ENCODE assay signal across 8 mouse cellular contexts in the genomic region with DNA sequence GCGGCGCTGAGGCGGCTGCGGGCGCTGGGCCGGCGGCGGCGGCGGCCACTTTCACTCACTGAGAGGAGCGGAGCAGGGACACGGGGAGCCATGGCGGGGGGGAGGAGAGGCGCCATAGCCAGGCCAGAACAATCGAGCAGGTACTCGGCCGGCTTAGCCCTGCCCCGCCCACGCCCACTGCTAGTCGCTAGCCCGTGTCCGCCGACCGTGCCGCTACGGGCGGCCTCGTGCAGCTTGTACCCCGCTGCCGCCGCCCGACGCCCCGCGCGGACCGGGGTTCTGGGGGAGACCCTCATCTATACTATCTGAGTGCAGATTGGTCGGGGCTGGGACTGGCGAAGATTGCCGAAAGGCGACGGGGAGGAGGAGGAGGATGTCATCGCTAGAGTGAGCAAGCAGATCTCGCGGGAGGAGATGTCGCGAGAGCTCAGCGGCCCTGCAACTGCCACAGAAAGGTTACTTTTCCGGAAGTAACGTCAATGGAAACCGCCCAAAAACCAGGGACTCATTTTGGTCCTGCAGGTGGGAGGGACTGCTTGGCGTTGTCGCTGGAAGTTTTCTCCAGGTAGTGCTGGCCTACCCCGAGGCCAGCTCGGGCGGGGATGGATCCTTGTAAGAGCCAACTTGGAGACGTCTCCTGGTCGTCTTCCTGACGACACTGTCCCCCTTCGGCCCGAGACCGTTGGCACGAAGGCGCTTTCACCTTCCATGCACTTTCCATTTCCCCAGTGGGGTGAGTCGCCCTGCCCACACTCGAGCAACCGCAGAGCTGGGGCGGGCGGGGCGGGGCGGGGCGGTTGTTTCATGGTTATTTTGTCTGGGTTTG. TPM values are rescaled to one million over a fixed set of nuclear protein-coding genes. Genes with fewer than 3 reads are reported as not detected.
A peak's percentile ranks its signal among the peaks of the same experiment; 100 is the strongest.
DNase-seq lines count a peak whose midpoint lies in the region; ATAC-seq lines count a peak whose summit lies in the region.

A gene (minus strand): TSS at position 117 of the 826 bp plus-strand sequence.

- H3K4me1 ChIP-seq in intestine, embryonic 14.5 days (replicated peaks; ENCODE audit: control insufficient read depth, insufficient read depth, low read length), result peaks cover 17% of the 10 kb centered on the region

- DNase-seq in adrenal gland, adult 18-20 months (ENCODE audit: low spot score in 2 of 2), result peak; percentile 97
- DNase-seq in embryo, embryonic 11 days, result peak; percentile 99
- peak; percentile 99 for DNase-seq in gastrocnemius, postnatal 25 days
- peak; percentile 99 for DNase-seq in intestine, embryonic 14.5 days (ENCODE audit: low spot score)
- peak; percentile 99 for DNase-seq in left cerebral cortex, postnatal 14 days (ENCODE audit: low spot score in 2 of 2)
- peak; percentile 99 for DNase-seq in mesoderm, embryonic 11.5 days (ENCODE audit: low read depth, low spot score)
- DNase-seq in right cerebral cortex, postnatal 36 days (ENCODE audit: low spot score in 2 of 2), result peak; percentile 98 to 99
- peak; percentile 99 for DNase-seq in yolk sac, embryonic 10.5 days (ENCODE audit: low spot score)

- H3K27ac ChIP-seq in intestine, embryonic 14.5 days (ENCODE audit: low read depth), result peak within 1 kb of the TSS; percentile 98

- under 1% methylated on average over 70 of the region's 72 CpGs for WGBS in intestine, embryonic 14.5 days

- H3K4me2 ChIP-seq in intestine, embryonic 14.5 days (ENCODE audit: low read length), result peak within 1 kb of the TSS; percentile 72

- H3K4me3 ChIP-seq in intestine, embryonic 14.5 days (ENCODE audit: low read depth, low read length), result peak within 1 kb of the TSS; percentile 96

- peak; percentile 95 for ATAC-seq in intestine, embryonic 14.5 days (replicated peaks; ENCODE audit: low FRiP score, low TSS enrichment, low read depth)

- peaks cover 2% of the 10 kb centered on the region; the same call in 1 of the 2 replicates for H3K36me3 ChIP-seq in intestine, embryonic 14.5 days (ENCODE audit: control insufficient read depth, insufficient read depth, low read length)

- H3K9ac ChIP-seq in intestine, embryonic 14.5 days (ENCODE audit: low read length), result peak within 1 kb of the TSS; percentile 99

- no peaks in the 10 kb centered on the region for H3K27me3 ChIP-seq in intestine, embryonic 14.5 days (replicated peaks; ENCODE audit: control insufficient read depth, insufficient read depth, low read length)

- H3K9me3 ChIP-seq in intestine, embryonic 14.5 days (ENCODE audit: control insufficient read depth, low read length), result no peaks in the 10 kb centered on the region

- intact Hi-C loops in left cerebral cortex, postnatal 14 days (cut with DNase I), result no loop called here

RNA-seq across cellular contexts. Expression of the gene that starts here (rescaled TPM):
- 10 to 100 TPM; 20.0 to 22.6 TPM for total RNA-seq in adrenal gland, adult 18-20 months (2021)
- 10 to 100 TPM in 1 of 2 experiments, 1 to 10 TPM in 1; 9.5 to 12.5 TPM for total RNA-seq in gastrocnemius, postnatal 25 days (2021)
- 7.0 and 8.3 TPM in 2 replicates for polyA plus RNA-seq in intestine, embryonic 14.5 days (2014; fragmentation: Nextera tagmentation; extraction: Ambion mirVana)
- total RNA-seq in left cerebral cortex, postnatal 14 days (2021), result 10 to 100 TPM; 17.9 to 19.5 TPM

Comparison
In these comparisons a context has a peak if more than half of its experiments do, and no peak if none do; other contexts are left out.
1. Peak in every context shown above with its lines: DNase-seq, ATAC-seq, H3K4me3 ChIP-seq and H3K27ac ChIP-seq.